Mouse (Mus musculus): Measurements from ENCODE around the gene E130308A19Rik. TPM values are rescaled to one million over a fixed set of nuclear protein-coding genes. Genes with fewer than 3 reads are reported as not detected.

E130308A19Rik gene
- total RNA-seq, 4 experiments from 2014 or later, result 6.2 to 7.7 (median 7.2) TPM

- no peak for DNase-seq (ENCODE audit: low spot score)
Measured at GRCm38 (mm10) chr4:59639163-59639562, 13.2 kb downstream of the E130308A19Rik start.

GRCm38 (mm10) chr4:59640720-59641119 is 14.7 kb downstream of the E130308A19Rik start:
- DNase-seq (ENCODE audit: low spot score), result no peak

- no peak for DNase-seq (ENCODE audit: low spot score)
Measured at GRCm38 (mm10) chr4:59642039-59642438, 16.0 kb downstream of the E130308A19Rik start.

- DNase-seq (ENCODE audit: low spot score), result no peak
Measured at GRCm38 (mm10) chr4:59642657-59643056, 16.6 kb downstream of the E130308A19Rik start.

- no peak for DNase-seq (ENCODE audit: low spot score)
Measured at GRCm38 (mm10) chr4:59644431-59644830, 18.4 kb downstream of the E130308A19Rik start.

- no peak for DNase-seq (ENCODE audit: low spot score)
Measured at GRCm38 (mm10) chr4:59644992-59645391, 19.0 kb downstream of the E130308A19Rik start.

GRCm38 (mm10) chr4:59645610-59646009 is 19.6 kb downstream of the E130308A19Rik start:
- no peak for DNase-seq (ENCODE audit: low spot score)

- no peak for DNase-seq (ENCODE audit: low spot score)
Measured at GRCm38 (mm10) chr4:59646020-59646696, 20.1 kb downstream of the E130308A19Rik start.

- no peak for DNase-seq (ENCODE audit: low spot score)
Measured at GRCm38 (mm10) chr4:59649119-59649518, 23.1 kb downstream of the E130308A19Rik start.

GRCm38 (mm10) chr4:59652166-59652681 is 26.2 kb downstream of the E130308A19Rik start:
- DNase-seq (ENCODE audit: low spot score), result no peak

- DNase-seq (ENCODE audit: low spot score), result no peak
Measured at GRCm38 (mm10) chr4:59656061-59656642, 30.1 kb downstream of the E130308A19Rik start.

GRCm38 (mm10) chr4:59662163-59662562 is 36.2 kb downstream of the E130308A19Rik start:
- no peak for DNase-seq (ENCODE audit: low spot score)

- no peak for DNase-seq (ENCODE audit: low spot score)
Measured at GRCm38 (mm10) chr4:59663451-59663850, 37.4 kb downstream of the E130308A19Rik start.

- DNase-seq (ENCODE audit: low spot score), result no peak
Measured at GRCm38 (mm10) chr4:59666550-59667317, 40.7 kb downstream of the E130308A19Rik start.

GRCm38 (mm10) chr4:59668050-59668449 is 42.0 kb downstream of the E130308A19Rik start:
- no peak for DNase-seq (ENCODE audit: low spot score)

- no peak for DNase-seq (ENCODE audit: low spot score)
Measured at GRCm38 (mm10) chr4:59669131-59669530, 43.1 kb downstream of the E130308A19Rik start.

- DNase-seq (ENCODE audit: low spot score), result no peak
Measured at GRCm38 (mm10) chr4:59670015-59670414, 44.0 kb downstream of the E130308A19Rik start.

- no peak for DNase-seq (ENCODE audit: low spot score)
Measured at GRCm38 (mm10) chr4:59673423-59674117, 47.6 kb downstream of the E130308A19Rik start.

GRCm38 (mm10) chr4:59674929-59675679 is 49.1 kb downstream of the E130308A19Rik start:
- DNase-seq (ENCODE audit: low spot score), result no peak

GRCm38 (mm10) chr4:59675699-59676098 is 49.7 kb downstream of the E130308A19Rik start:
- no peak for DNase-seq (ENCODE audit: low spot score)

- no peak for DNase-seq (ENCODE audit: low spot score)
Measured at GRCm38 (mm10) chr4:59681383-59681782, 55.4 kb downstream of the E130308A19Rik start.

Data from heart, adult 8-10 months (tissue).